Mouse (Mus musculus) c-Kit-positive CD71-positive TER-119-positive erythroid progenitor cells, embryonic 14.5 days (primary cell): ENCODE results near the gene Prdm9.

Experiments used
- DNase-seq: peaks from one replicate; pipeline ENCODE4 v3.0.0-alpha.2; 2013; ENCODE audit warnings: low spot score

Gene Prdm9

DNA sequence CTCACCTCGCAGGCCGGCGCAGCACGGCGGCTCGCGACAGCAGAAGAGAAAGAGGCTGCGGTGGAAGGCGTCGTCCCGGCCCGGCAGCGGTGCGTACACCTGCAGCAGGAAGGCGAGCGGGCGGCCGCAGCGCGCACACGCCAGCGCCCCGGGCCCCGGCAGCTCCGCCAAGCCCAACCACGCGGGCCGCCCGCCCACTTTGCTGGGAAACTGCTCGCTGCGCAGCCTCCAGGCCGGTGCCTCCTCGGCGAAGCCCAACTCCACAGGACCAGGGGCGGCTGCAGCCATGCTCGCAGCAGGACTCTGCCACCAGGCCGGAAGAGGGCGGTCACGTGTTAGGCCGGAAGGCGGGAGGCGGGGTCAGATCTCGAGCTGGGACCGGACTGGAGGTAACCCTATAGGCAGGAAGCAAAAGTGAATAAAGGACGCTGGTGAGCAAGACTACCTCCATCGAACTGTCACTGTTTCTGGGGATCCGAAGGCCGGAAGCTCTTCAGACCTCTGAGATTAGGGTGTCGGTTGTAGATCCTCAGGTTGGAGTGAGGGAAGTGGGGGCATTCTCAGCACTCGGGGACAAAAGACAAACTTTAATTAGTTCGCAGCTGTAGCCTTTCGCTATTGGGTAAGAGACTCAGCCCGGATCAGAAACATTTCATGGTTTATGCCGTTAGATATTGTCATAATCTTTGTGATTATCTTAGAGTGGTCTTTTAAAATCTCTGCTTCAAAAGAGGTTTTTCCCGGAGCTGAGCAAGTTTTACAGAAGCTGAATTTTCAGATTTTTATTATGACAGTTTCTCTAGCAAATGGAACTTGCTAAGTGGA lies 37.0 kb downstream of the Prdm9 start, which contains the start of gene Pdcd2:
TSS of gene Pdcd2 (minus strand) at position 316 of the 825 bp plus-strand sequence.
- DNase-seq = peak; percentile 91

DNA sequence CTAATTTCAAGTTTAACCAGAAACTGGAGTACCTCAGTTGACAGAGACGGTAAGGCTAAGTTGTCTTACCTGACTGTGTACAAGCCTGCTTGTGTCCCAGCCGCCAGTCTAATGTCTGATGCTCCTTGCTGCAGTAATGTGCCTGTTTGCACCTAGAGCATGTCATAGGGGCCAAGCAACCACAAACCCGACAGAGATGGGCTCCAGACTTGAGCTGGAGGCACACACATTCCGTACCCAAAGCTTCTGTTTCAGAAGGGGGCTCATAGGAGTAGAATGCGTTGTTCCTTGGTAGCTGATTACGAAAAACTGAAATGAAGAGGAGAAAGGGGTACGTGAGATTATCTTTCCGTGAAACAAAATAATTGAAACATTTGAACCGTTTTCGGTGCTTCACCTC lies 37.9 kb downstream of the Prdm9 start:
- peak; percentile 31 for DNase-seq

GRCm38 (mm10) chr17:15518766-15519165 lies 45.4 kb downstream of the Prdm9 start:
- DNase-seq = no peak

DNA sequence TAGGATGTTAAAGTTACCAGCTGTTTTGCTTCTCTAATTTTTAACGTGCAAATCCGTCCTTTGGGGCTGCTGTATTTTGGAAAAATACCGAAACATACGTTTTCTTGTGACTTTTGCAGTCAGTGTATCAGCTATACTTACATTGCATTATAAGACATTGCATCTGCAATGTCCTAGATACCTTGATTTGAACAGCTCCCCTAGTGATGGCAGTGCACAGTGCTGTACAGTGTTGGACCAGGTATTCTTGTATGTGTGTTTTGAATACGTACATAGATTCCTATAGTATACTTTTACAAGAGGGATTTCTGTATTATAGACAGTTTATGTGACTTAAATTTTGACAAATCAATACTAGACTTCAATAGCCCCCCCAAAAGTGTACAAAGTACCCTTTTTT lies 46.0 kb downstream of the Prdm9 start:
- DNase-seq = no peak

DNA sequence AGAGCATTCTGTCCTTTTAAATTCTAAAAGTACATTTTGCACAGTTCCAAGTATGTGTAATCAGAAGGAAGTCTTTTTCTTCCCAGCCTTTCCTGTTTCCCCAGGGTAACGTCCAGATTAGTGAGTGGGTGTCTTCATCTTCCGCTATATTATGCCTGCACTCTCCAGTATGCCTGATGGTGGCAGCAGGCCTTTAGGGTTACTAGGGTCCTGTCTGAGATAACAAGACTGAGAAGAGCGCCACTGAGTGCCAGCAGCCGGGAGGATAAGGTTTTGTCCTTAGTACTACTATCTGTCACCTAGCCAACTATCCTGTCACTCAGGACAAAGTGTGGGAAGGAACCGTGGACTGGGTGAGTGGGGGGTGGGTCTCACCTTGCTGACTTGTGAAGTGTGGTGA lies 46.4 kb downstream of the Prdm9 start:
- DNase-seq = no peak

GRCm38 (mm10) chr17:15510694-15511093 lies 53.5 kb downstream of the Prdm9 start:
- no peak for DNase-seq

GRCm38 (mm10) chr17:15499656-15500394 lies 64.3 kb downstream of the Prdm9 start, which contains the start of the genes Psmb1 and Tbp:
Gene Psmb1 (minus strand): TSS chr17:15499751.
Gene Tbp (plus strand): TSS chr17:15499888.
- peak; percentile 96 for DNase-seq

DNA sequence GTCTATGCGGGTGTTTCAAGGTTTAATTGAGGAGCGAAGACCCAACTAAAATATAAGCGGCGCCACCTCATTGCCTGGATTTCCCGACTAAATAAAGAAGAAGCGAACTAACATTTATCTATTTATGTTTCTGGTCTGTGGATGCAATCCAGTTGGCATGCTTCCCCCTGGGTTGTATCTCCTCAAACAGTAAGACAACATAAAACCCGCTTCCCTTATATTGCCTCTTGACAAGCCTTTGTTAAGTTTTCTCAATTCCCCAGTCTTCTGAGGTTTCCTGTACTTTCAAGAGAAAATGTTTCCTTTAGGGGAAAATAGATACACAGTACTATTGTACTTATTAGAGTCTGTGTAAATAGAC lies 65.4 kb downstream of the Prdm9 start:
- DNase-seq = peak; percentile 26

DNA sequence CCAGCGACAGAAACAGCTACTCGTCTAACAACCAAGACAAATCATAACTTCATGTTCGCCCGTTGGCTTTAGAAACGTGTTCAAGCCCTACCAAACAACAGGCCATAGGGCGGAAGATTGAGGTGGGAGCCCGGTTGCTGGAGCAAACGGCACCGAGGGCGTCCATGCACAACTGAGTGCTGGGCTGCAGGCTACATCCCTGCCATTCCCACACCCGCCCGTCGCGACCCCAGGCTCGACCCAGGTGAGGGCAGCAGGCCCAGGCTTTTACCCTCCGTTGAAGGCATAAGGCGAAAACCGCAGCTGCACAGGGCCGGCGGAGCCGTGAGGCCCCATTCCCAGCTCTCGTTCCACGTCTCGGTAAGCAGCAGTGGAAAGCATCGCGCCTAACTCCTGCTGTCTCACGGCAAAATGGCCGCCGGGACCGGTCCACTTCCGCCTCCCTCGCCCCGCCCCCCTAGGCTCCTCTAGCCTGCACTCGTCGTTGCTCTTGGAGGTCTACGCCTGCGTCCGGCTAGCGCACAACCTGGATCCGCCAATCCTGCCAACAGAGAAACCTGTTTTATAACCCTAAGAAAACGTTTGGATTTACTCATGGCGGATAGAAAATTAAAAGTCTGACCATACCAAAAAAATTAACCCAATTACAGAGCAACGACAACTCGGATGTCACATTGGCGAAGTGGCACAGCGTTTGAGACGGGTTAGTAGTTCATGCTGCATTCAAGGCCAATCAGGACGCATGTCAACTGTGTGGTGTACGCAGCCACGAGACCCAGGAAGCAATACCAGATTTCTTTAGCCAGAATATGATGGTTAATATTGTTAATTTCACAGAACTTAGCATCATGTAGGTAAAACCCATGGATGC lies 66.0 kb downstream of the Prdm9 start:
- DNase-seq = peak; percentile 88
